Mouse (Mus musculus): ENCODE measurements at regions not wholly inside any gene's neighbourhood (a gene's known extent, or its start where the extent isn't known, plus 50 kb on each side); places are given as distances from the start of the nearest gene placed in this dataset.
A peak's percentile ranks its signal among the peaks of the same experiment; 100 is the strongest.
"Not testable (repeated sequence)": the region's sequence is repeated elsewhere in the genome, so short reads cannot be mapped to it uniquely, and the experiment has no call there.

- no peaks in the 10 kb centered on the region for H3K9me3 ChIP-seq
- peaks cover 10% of the 10 kb centered on the region; the same call in 1 of the 2 replicates for H3K27me3 ChIP-seq
- peaks cover 28% of the 10 kb centered on the region for H3K4me1 ChIP-seq
- no peak overlapping the region for H3K4me2 ChIP-seq
- 81% methylated on average over 8 of the region's 8 CpGs for WGBS
- no peak overlapping the region for H3K4me3 ChIP-seq
- no peak for ATAC-seq (ENCODE audit: insufficient number of reproducible peaks, insufficient read depth, low FRiP score, low TSS enrichment, low read depth)
- no peak overlapping the region for H3K27ac ChIP-seq
- H3K9ac ChIP-seq = no peak overlapping the region
- H3K36me3 ChIP-seq = no peaks in the 10 kb centered on the region
Measured at GRCm38 (mm10) chr13:98438206-98438605, 53.6 kb downstream of the Gm10320 start.

DNA sequence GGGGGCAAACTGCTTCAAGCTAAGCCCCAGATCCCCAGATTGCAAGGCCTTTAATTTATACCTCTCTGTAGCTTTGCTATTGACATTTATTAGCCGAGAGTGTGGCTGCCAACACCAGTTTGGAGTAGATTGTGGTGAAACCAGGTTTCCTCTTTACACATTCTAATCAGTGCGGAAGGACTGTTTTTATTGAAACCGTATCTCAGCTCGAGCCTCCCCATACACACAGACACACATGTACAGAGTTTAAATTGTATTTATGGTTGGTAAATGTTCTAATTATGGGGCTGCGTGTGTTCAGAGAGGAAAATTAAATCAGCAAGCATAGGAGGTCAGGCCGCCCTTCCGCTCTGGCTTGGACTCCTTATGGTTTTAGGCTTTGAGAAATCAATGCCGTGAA lies 54.8 kb downstream of the Gm10320 start:
- H3K27me3 ChIP-seq = peaks cover 18% of the 10 kb centered on the region
- H3K4me2 ChIP-seq = 0 out of 2 replicates have a peak overlapping the region, but pooled peaks have one; percentile 5
- no peaks in the 10 kb centered on the region for H3K36me3 ChIP-seq
- no peak overlapping the region for H3K4me3 ChIP-seq
- H3K4me1 ChIP-seq = peaks cover 28% of the 10 kb centered on the region
- H3K9me3 ChIP-seq = no peaks in the 10 kb centered on the region
- H3K9ac ChIP-seq = no peak overlapping the region
- no peak overlapping the region for H3K27ac ChIP-seq
- WGBS = 37% methylated on average over 8 of the region's 8 CpGs
- no peak for ATAC-seq (ENCODE audit: insufficient number of reproducible peaks, insufficient read depth, low FRiP score, low TSS enrichment, low read depth)

GRCm38 (mm10) chr13:98435245-98435975 lies 56.4 kb downstream of the Gm10320 start:
- Histone ChIP-seq H3K4me3 (no peak overlapping the region), H3K4me2 (no peak overlapping the region), H3K27me3 (peaks cover 34% of the 10 kb centered on the region), H3K9ac (no peak overlapping the region), H3K27ac (no peak overlapping the region), H3K9me3 (no peaks in the 10 kb centered on the region), H3K36me3 (no peaks in the 10 kb centered on the region), H3K4me1 (peaks cover 36% of the 10 kb centered on the region)
- ATAC-seq (ENCODE audit: insufficient number of reproducible peaks, insufficient read depth, low FRiP score, low TSS enrichment, low read depth) = no peak
- 90% methylated on average over 8 of the region's 8 CpGs for WGBS

- peaks cover 51% of the 10 kb centered on the region for H3K27me3 ChIP-seq
- no peaks in the 10 kb centered on the region for H3K9me3 ChIP-seq
- peaks cover 18% of the 10 kb centered on the region for H3K4me1 ChIP-seq
- no peak overlapping the region for H3K9ac ChIP-seq
- no peak overlapping the region for H3K27ac ChIP-seq
- H3K36me3 ChIP-seq = no peaks in the 10 kb centered on the region
- ATAC-seq (ENCODE audit: insufficient number of reproducible peaks, insufficient read depth, low FRiP score, low TSS enrichment, low read depth) = no peak
- no peak overlapping the region for H3K4me3 ChIP-seq
- WGBS = 40% methylated on average over 21 of the region's 21 CpGs
- peak overlapping the region; percentile 17 for H3K4me2 ChIP-seq
Measured at GRCm38 (mm10) chr13:98429851-98430250, 62.0 kb downstream of the Gm10320 start.

GRCm38 (mm10) chr13:98427660-98428059 lies 64.1 kb downstream of the Gm10320 start:
- Histone ChIP-seq H3K4me3 (peak overlapping the region; percentile 14), H3K4me2 (peak overlapping the region; percentile 50), H3K27me3 (peaks cover 45% of the 10 kb centered on the region), H3K4me1 (peaks cover 26% of the 10 kb centered on the region)
- not testable (repeated sequence) for ATAC-seq (ENCODE audit: insufficient number of reproducible peaks, insufficient read depth, low FRiP score, low TSS enrichment, low read depth); H3K9ac ChIP-seq; H3K9me3 ChIP-seq; H3K36me3 ChIP-seq; H3K27ac ChIP-seq
- WGBS = 10% methylated on average over 16 of the region's 16 CpGs

DNA sequence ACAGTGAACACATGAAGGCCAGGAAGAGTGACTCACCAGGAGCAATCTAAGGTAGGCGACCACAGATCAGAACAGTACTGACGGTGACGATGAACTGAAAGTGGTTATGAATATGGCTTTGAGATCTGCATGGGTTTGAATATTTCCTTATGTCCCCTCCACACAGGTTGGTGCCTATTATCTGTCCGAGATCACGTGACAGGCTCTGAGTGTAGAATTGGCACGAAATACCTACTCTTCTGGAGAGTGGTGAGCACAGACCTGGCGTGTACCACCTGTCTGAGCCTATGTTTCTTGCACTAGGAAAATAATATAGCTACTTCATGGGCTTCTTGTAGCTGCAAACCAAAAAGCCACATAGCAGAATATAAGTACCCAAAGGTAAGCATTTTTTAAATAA lies 66.8 kb downstream of the Gm10320 start:
- no peak overlapping the region for H3K27ac ChIP-seq
- no peaks in the 10 kb centered on the region for H3K9me3 ChIP-seq
- peaks cover 21% of the 10 kb centered on the region for H3K27me3 ChIP-seq
- no peaks in the 10 kb centered on the region for H3K36me3 ChIP-seq
- no peak overlapping the region for H3K4me3 ChIP-seq
- H3K4me1 ChIP-seq = peaks cover 10% of the 10 kb centered on the region; the same call in 1 of the 2 replicates
- no peak for ATAC-seq (ENCODE audit: insufficient number of reproducible peaks, insufficient read depth, low FRiP score, low TSS enrichment, low read depth)
- no peak overlapping the region for H3K9ac ChIP-seq
- H3K4me2 ChIP-seq = no peak overlapping the region
- WGBS = 87% methylated on average over 7 of the region's 7 CpGs

DNA sequence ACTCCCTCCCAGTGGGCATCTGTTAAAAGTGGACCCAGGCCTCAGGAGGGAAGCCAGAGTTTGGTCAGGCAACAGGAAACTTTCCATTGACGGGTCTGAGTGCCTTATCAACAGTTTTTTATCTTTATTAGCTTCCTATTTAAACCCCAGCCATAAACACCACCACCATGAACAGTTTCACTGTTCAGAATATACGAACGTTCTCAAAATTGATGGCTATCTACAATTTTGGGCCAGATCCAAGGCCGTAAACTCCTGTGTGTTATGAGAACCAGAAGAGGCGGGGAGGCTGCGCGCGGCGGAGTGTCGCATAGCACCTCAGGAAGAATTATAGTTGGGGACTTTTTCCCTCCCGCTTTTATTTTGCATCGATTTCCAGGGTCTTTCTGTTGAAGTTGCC lies 67.8 kb downstream of the Gm10320 start:
- Histone ChIP-seq H3K36me3 (no peaks in the 10 kb centered on the region), H3K27ac (no peak overlapping the region), H3K4me1 (0 out of 2 replicates have a peak, but pooled peaks cover 8% of the 10 kb centered on the region), H3K4me2 (no peak overlapping the region), H3K9me3 (no peaks in the 10 kb centered on the region), H3K27me3 (peaks cover 10% of the 10 kb centered on the region), H3K4me3 (no peak overlapping the region), H3K9ac (no peak overlapping the region)
- WGBS = 72% methylated on average over 12 of the region's 12 CpGs
- no peak for ATAC-seq (ENCODE audit: insufficient number of reproducible peaks, insufficient read depth, low FRiP score, low TSS enrichment, low read depth)

GRCm38 (mm10) chr13:98420419-98421043 lies 66.5 kb downstream of the Foxd1 start:
- H3K4me1 ChIP-seq = 0 out of 2 replicates have a peak, but pooled peaks cover 8% of the 10 kb centered on the region
- 76% methylated on average over 15 of the region's 15 CpGs for WGBS

GRCm38 (mm10) chr13:98417736-98418135 lies 63.7 kb downstream of the Foxd1 start:
- Histone ChIP-seq H3K27me3 (no peaks in the 10 kb centered on the region; the same call in 1 of the 2 replicates), H3K4me3 (no peak overlapping the region), H3K36me3 (no peaks in the 10 kb centered on the region), H3K27ac (no peak overlapping the region), H3K9me3 (no peaks in the 10 kb centered on the region), H3K4me2 (no peak overlapping the region), H3K4me1 (peaks cover 8% of the 10 kb centered on the region), H3K9ac (no peak overlapping the region)
- 89% methylated on average over 4 of the region's 4 CpGs for WGBS
- no peak for ATAC-seq (ENCODE audit: insufficient number of reproducible peaks, insufficient read depth, low FRiP score, low TSS enrichment, low read depth)

More at GRCm38 (mm10) chr13:98420419-98421043, 66.5 kb downstream of the Foxd1 start:
- Histone ChIP-seq H3K9me3 (no peaks in the 10 kb centered on the region), H3K4me3 (no peak overlapping the region), H3K27me3 (no peaks in the 10 kb centered on the region; the same call in 1 of the 2 replicates), H3K9ac (no peak overlapping the region), H3K36me3 (no peaks in the 10 kb centered on the region), H3K4me2 (no peak overlapping the region), H3K27ac (no peak overlapping the region)
- no peak for ATAC-seq (ENCODE audit: insufficient number of reproducible peaks, insufficient read depth, low FRiP score, low TSS enrichment, low read depth)

GRCm38 (mm10) chr13:98416457-98416856 lies 62.4 kb downstream of the Foxd1 start:
- Histone ChIP-seq H3K27ac (no peak overlapping the region), H3K4me2 (no peak overlapping the region), H3K9me3 (no peaks in the 10 kb centered on the region), H3K36me3 (no peaks in the 10 kb centered on the region), H3K27me3 (no peaks in the 10 kb centered on the region; the same call in 1 of the 2 replicates), H3K9ac (no peak overlapping the region), H3K4me1 (peaks cover 10% of the 10 kb centered on the region), H3K4me3 (no peak overlapping the region)
- no peak for ATAC-seq (ENCODE audit: insufficient number of reproducible peaks, insufficient read depth, low FRiP score, low TSS enrichment, low read depth)
- 88% methylated on average over 6 of the region's 6 CpGs for WGBS

- Histone ChIP-seq H3K4me1 (peaks cover 10% of the 10 kb centered on the region), H3K4me2 (no peak overlapping the region), H3K27me3 (no peaks in the 10 kb centered on the region), H3K9me3 (no peaks in the 10 kb centered on the region), H3K36me3 (no peaks in the 10 kb centered on the region), H3K27ac (no peak overlapping the region), H3K4me3 (no peak overlapping the region), H3K9ac (no peak overlapping the region)
- WGBS = 80% methylated on average over 3 of the region's 3 CpGs
- no peak for ATAC-seq (ENCODE audit: insufficient number of reproducible peaks, insufficient read depth, low FRiP score, low TSS enrichment, low read depth)
Measured at GRCm38 (mm10) chr13:98414851-98415250, 60.8 kb downstream of the Foxd1 start.

GRCm38 (mm10) chr13:98413233-98413632 lies 59.2 kb downstream of the Foxd1 start:
- Histone ChIP-seq H3K4me3 (no peak overlapping the region), H3K9ac (no peak overlapping the region), H3K9me3 (no peaks in the 10 kb centered on the region), H3K27me3 (peaks cover 9% of the 10 kb centered on the region), H3K4me1 (peaks cover 10% of the 10 kb centered on the region), H3K4me2 (0 out of 2 replicates have a peak overlapping the region, but pooled peaks have one; percentile 16), H3K27ac (peak overlapping the region; percentile 36; the same call in 1 of the 2 replicates), H3K36me3 (no peaks in the 10 kb centered on the region)
- ATAC-seq (ENCODE audit: insufficient number of reproducible peaks, insufficient read depth, low FRiP score, low TSS enrichment, low read depth) = 0 out of 2 replicates have a peak, but pooled peaks have one; percentile 56
- 35% methylated on average over 4 of the region's 4 CpGs for WGBS

All from embryonic facial prominence, embryonic 13.5 days (tissue).